Comparison of ENCODE assay signal across 8 mouse cellular contexts in genomic region chr7:101061381-101061780, GRCm38 (mm10). TPM values are rescaled to one million over a fixed set of nuclear protein-coding genes. Genes with fewer than 3 reads are reported as not detected.
A peak's percentile ranks its signal among the peaks of the same experiment; 100 is the strongest.
DNase-seq lines count a peak whose midpoint lies in the region; ATAC-seq lines count a peak whose summit lies in the region.

No protein-coding gene starts in this region.

- WGBS in intestine, embryonic 15.5 days = 7% methylated on average over 17 of the region's 17 CpGs

- H3K9ac ChIP-seq in intestine, embryonic 15.5 days = no peak overlapping the region

- H3K4me3 ChIP-seq in intestine, embryonic 15.5 days (replicated peaks) = no peak overlapping the region

- intact Hi-C loops in gastrocnemius, postnatal 36 days (cut with DNase I) = loop anchor here (1.0 to 5.0 kb wide), 3 partner anchors 169 to 316 kb away; no protein-coding TSS in a partner anchor
- intact Hi-C loops in left cerebral cortex, postnatal 25 days (cut with DNase I) = loop anchor here (1.0 to 5.0 kb wide), 5 partner anchors 47 to 313 kb away; no protein-coding TSS in a partner anchor

- peak; percentile 64 for DNase-seq in adipocyte (ENCODE audit: low spot score)
- peak; percentile 84 for DNase-seq in embryo, embryonic 10 days (ENCODE audit: low spot score)
- DNase-seq in gastrocnemius, postnatal 36 days = peak; percentile 80 to 85
- peak; percentile 85 to 93 for DNase-seq in left cerebral cortex, postnatal 25 days (ENCODE audit: low spot score in 2 of 2)
- peak; percentile 73 to 74 for DNase-seq in right cerebral cortex, postnatal 36 days (ENCODE audit: low spot score in 2 of 2)
- peak; percentile 81 to 84 for DNase-seq in urinary bladder, postnatal 36 days (ENCODE audit: low spot score in 2 of 2)

- ATAC-seq in intestine, embryonic 15.5 days = no peak
- 0 out of 2 replicates have a peak, but pooled peaks have one; percentile 46 for ATAC-seq in megakaryocyte-erythroid progenitor cell, adult 5-6 weeks (replicated peaks; ENCODE audit: low FRiP score, low TSS enrichment, poor library complexity, severe bottlenecking)

- H3K4me2 ChIP-seq in intestine, embryonic 15.5 days (replicated peaks) = peak overlapping the region; percentile 48

- H3K9me3 ChIP-seq in intestine, embryonic 15.5 days = no peaks in the 10 kb centered on the region

- peaks cover 10% of the 10 kb centered on the region for H3K4me1 ChIP-seq in intestine, embryonic 15.5 days (replicated peaks)

- H3K27me3 ChIP-seq in intestine, embryonic 15.5 days (replicated peaks) = no peaks in the 10 kb centered on the region

- H3K36me3 ChIP-seq in intestine, embryonic 15.5 days = no peaks in the 10 kb centered on the region

- H3K27ac ChIP-seq in intestine, embryonic 15.5 days = no peak overlapping the region

RNA-seq across cellular contexts. Expression of gene Fchsd2, which starts 31.3 kb away (rescaled TPM):
- 1 to 10 TPM; 4.4 to 4.8 TPM for total RNA-seq in gastrocnemius, postnatal 36 days (2021)
- polyA plus RNA-seq in intestine, embryonic 15.5 days (2015; fragmentation: Nextera tagmentation; extraction: Ambion mirVana) = 20.3 and 21.0 TPM in 2 replicates
- total RNA-seq in left cerebral cortex, postnatal 25 days (2021) = 10 to 100 TPM; 38.8 to 43.9 TPM
- 16.2 and 19.1 TPM in 2 replicates for total RNA-seq in megakaryocyte-erythroid progenitor cell, adult 5-6 weeks (2014; fragmentation: Nextera tagmentation)
- total RNA-seq in megakaryocyte-erythroid progenitor cell, adult 5-6 weeks (2017) = 20.2 and 22.6 TPM in 2 replicates

RNA-seq across cellular contexts. Expression of gene P2ry2, which starts 48.7 kb away (rescaled TPM):
- 10 to 100 TPM; 29.6 to 44.9 TPM for total RNA-seq in gastrocnemius, postnatal 36 days (2021)
- 2.7 TPM in 2 replicates for polyA plus RNA-seq in intestine, embryonic 15.5 days (2015; fragmentation: Nextera tagmentation; extraction: Ambion mirVana)
- total RNA-seq in left cerebral cortex, postnatal 25 days (2021) = under 1 TPM; 0.71 to 0.85 TPM
- total RNA-seq in megakaryocyte-erythroid progenitor cell, adult 5-6 weeks (2014; fragmentation: Nextera tagmentation) = 0.64 and 0.70 TPM in 2 replicates
- total RNA-seq in megakaryocyte-erythroid progenitor cell, adult 5-6 weeks (2017) = 0.28 and 2.2 TPM in 2 replicates

Comparison
In these comparisons a context has a peak if more than half of its experiments do, and no peak if none do; other contexts are left out.
1. RNA of gene P2ry2, which starts 48.7 kb away (total RNA-seq): 29.6 to 44.9 TPM in gastrocnemius, postnatal 36 days; 0.71 to 0.85 TPM in left cerebral cortex, postnatal 25 days and 0.28 to 2.2 TPM in megakaryocyte-erythroid progenitor cell, adult 5-6 weeks; every median in the first group is over 4 times any median in the second.
2. Peak in every context shown above with its lines, with median percentiles within 50 percentile points of each other: DNase-seq.